Mouse (Mus musculus): Measurements from ENCODE around the gene Nkain1.

Gene Nkain1

DNA sequence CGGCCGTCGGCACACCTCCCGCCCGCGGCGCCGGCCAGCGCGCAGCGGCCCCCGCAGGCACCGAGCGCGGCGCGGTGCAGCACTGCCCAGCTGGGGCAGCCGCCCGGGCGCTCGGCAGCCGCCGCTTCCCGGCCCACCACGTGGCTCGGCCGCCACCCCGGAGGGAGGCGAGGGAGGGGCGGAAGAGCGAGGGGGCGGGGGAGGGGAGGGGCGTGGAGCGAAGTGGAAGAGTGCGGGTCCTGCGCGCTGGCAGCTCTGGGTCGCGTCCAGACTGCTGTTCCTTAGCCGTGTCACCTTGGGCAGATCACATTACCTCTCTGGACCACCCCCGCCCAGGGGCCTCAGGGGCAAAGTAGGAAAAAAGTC, at the start of gene Nkain1:
TSS of gene Nkain1 (minus strand) at position 126 of the 366 bp plus-strand sequence.
- peak in 1 of 2 experiments; percentile 14 for DNase-seq (ENCODE audit: low spot score in 2 of 2)

DNA sequence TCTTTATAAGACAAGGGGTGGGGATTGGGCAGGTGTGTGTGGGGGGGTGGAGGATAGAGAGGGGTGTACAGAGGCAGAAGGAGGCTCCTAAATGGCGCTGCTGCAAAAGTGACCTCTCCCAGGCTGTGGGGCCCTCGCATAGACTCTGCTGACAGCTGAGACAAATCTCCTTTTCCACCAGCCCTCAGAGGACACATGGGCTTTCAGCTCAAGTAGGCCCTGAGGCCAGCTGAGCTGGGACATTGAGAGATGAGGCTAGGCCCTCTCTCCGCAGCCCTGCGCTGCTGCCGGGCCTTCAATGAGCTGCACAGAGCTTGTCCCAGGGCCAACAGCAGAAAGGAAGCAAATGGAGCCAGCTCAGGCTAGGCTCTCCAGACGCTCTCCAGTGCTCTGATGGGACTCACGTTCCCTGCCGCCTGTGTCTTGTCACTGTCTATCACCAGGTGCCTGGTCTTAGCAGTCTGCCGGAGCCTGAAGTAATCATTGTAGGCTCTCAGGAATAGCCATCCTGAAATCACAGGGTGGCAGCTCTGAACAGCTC, 4.8 kb upstream of the Nkain1 start:
- DNase-seq (ENCODE audit: low spot score in 2 of 2) = no peak

DNA sequence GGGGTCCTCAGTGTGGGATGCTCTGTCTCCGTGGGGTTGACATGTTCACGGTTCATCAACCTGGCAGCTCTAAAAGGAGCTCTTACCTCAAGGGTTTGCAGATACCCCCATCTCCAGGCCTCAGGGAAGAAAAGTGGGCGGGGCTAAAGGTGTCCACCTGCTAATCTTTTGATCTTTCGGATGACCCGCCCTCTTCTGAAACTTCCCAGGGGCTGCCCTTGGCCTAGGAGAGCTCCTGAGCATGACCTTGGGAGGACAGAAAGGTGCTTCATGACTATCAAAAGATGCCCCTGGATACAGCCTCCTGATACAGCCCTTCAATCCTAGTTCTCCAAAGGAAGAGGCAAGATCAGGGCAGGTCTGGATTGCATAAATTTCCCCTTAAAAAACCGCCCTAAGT, 3.1 kb upstream of the Nkain1 start:
- no peak for DNase-seq (ENCODE audit: low spot score in 2 of 2)

DNA sequence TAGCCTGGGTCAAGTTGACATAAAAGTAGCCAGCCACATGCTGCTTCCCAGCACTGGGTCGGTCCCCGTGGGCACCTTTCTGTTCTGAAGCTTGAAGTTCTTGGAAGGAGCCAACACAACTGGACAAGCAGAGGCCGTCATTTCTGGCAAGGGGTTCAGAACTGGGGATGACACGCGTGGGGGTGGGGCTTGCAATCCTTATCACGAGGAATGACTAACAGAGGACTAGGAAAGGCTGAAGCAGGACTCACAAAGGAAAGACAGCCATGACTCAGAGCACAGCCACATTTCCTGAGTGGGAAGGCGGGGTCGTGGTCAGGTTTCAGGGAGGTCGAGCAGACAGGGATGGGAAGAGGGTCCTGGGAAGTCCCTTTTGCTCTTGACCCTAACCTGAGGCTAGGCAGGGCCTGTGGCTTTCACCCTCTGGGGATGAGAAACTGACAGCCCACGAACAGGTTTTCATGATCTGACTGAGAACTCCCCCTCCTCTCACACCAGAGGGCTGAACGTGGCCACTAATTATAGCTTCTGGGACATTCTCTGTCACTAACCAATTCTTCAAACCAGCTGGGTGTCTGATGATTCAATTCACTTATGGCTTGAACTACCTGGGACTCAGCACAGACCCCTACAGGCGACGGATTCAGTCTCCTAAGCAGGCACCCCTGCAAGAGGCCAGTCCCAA, 2.4 kb upstream of the Nkain1 start:
- DNase-seq (ENCODE audit: low spot score in 2 of 2) = no peak

DNA sequence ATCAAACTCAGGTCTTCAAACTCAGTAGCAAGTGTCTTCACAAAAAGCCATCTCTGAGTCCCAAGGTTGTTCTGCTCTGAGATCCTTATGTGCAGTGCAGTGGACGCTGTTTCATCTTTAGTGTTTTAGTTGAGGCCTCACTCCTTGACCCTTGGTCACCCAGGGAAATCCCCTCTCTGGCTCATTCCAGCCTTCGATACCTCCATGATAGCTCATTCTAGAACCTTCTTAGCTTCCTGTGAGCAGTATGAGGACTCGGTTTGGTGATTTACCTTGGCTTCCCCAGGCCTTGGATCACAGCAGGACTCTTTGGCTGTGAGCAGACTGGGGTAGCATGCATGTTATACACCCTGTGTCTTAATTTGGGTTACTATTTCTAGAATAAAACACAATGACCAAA, 1.6 kb upstream of the Nkain1 start:
- no peak for DNase-seq (ENCODE audit: low spot score in 2 of 2)

DNA sequence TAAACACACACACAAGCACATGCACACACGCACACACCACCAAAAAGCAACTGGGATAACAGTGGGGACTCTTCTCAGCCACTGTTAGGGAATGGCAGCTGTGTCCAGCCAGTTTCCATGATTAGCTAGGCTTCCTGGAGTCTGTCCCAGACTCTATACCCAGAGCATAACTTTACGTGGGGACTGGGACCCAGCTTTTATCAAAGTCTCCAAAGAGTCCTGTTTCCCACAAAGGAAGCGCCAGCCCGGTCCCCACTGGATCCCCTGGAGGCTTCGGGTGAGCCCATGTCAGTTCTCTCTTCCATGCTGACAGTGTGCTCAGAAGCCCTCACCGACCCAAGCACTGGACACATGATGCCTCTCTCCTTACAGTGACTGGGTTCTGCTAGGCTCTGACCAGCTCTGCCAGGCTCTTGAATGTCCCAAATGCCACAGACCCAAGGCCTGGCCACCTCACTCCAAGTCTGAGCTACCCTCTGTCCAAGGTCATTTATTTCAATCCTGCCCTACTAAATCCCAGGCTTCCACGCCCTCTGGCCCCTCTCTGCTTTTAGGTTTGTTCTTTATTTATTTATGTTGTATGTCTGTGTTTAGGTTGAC, 988 bp upstream of the Nkain1 start:
- no peak for DNase-seq (ENCODE audit: low spot score in 2 of 2)

DNA sequence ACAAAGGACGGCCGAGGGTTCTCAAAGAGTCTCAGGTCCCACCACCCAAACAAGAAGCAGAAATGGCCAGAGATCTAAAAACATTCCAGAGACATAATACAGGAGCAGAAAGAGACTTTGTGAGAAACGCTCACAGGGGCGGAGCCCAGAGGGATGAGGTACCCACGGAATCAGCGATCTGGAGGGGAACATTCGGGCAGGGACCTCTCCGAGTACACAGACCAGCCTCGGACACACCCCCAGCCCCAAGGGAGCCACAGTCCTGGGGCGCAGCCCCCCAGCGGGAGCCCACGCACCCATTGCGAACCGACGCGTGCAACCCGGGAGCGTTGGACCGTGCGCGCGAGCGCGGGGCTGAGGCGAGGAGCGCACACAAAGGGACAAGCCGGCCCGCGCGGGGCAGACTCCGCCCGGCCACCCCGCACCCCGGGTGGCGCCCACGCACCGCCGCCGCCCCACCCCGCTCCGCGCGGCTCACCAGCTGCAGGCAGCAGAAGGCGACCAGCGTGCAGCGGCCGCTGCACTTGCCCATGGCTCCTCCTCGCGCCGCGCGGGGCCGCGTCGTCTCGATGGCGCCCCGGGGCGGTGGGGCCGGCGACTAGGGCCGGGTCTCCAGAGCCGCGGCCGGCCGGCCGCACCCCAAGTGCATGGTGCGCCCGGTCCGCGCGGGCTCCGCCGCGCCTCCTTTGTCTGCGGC, 474 bp downstream of the Nkain1 start:
- DNase-seq (ENCODE audit: low spot score in 2 of 2) = peak in 1 of 2 experiments; percentile 9

DNA sequence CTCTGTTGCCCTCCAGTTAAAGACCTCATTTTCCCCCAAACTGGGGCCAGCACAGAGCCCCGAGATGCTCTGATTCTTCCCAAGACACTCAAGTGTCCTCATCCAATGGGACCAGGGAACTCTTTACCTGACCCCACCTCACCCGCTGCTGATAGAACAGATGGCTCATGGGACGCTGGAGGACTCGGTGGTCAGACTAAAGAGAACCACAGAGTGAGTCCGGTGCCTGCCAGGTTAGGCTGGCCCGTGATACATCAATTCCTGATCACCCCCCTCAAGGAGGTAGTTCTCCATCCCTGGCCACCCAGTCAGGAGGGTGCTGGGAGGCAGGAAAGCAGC, 992 bp downstream of the Nkain1 start:
- DNase-seq (ENCODE audit: low spot score in 2 of 2) = no peak

DNA sequence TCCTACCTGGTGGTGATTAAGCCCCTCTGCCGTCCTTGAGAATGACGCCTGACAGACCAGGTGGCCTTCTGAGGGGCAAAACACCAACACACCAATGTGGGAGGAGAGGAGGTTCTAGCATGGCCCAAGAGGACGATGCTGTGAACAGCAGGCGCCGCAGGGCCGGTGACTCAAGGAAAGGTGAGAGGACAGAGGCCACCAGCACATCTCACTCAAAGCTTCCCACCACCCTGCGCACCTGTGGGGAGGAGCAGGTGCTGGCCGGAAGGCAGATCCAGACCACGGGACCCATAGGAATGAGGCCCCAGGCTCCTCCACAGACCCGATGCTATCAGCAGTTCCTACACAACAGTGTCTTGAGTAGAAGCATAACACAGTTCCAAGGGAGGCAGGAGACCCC, 1.4 kb downstream of the Nkain1 start:
- DNase-seq (ENCODE audit: low spot score in 2 of 2) = no peak

DNA sequence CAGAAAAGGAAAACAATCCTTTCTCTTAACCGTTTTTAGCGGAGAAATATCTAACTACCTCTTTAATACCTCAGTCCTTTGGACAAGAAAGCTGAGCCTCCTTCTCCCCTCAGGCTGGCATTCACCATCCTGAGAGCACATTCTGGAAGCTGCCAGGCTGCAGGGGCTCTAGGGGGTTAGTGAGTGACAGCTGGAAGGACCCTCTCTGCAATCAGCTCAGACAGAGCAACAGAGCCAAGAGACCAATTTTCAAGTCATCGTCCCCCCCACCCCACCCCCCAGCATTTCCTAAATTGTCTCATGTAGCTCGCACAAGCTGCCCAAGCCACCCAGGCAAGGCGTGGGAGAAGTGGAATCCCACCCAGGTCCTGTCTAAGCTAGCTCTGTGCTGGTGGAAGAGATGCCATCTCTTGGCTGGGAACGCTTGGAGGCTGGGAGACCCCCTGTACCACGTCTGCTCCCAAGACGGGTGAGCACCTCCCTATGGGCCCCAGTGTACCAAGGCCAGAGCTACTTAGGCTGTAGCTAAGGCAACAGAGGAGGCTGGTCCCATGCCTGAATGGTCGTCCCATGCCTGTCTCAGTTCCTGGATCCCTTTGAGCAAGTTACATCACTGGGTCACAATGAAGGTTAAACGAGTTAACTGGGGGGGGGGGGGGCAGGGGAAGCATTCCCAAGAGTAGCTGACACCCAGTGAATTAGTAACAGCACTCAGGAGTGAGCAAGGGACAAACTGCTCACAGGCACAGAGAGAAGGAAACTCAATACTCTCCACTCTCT, 2.8 kb downstream of the Nkain1 start:
- no peak for DNase-seq (ENCODE audit: low spot score in 2 of 2)

DNA sequence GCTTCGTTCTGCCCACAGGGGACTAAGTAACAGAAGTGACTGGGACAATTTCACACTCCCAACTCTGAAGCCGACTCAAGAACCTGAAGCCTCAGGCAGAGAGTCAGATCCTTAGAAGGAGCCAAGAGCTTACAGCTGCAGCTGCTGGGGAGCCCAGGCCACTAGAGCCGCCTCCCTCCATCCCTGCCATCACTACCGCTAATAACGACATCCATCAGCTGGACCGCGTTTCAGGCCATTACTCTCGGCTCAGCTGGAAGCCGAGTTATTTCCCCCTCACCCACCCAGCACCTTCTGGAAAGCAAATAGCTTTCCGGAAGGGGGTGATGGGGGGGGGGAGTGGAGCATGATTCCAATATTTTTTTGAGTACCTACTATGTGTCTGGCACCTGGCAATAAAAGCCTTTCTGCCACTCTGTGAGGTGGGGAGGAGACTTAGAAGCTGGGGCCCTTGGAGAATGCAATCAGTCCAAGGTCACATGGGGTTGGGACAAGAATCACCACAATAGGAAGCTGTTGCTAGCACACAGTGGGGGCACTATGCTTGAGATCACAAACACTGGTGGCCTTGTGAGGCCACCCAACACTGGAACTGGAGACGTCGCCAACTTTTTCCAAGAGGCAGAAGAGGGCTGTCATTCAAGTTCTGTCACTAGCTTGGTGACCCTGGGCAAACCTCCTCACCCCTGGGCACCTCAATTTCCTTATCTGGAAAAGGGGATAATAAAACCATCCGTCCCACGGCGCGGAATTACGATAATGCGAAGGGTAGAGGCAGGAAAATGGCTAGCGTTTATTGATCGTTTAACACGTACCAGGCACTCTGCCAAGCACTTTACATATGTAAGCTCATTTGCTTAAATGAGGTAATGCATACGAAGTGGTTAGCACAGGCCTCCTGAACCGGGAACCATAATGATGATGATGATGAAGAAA, 5.7 kb downstream of the Nkain1 start:
- no peak for DNase-seq (ENCODE audit: low spot score in 2 of 2)

DNA sequence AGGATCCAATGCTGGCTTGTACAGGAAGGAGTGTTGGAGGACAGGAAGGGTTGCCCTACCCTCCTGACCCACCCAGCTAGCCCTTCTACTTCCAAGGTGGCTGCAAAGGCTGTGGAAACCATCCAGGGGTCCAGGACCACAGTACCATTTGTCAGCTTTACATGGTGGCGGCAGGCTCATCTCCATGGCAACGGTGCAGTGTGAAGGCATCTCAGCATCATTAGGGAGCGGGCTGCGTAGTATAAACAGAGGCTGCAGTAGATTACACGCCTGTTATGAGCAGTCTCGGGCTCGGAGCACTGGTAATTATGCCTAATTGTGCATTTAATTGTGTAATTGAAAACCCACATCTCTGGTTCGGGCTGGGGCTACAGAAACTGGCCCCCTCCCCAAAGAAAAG, 10.2 kb downstream of the Nkain1 start:
- no peak for DNase-seq (ENCODE audit: low spot score in 2 of 2)

DNA sequence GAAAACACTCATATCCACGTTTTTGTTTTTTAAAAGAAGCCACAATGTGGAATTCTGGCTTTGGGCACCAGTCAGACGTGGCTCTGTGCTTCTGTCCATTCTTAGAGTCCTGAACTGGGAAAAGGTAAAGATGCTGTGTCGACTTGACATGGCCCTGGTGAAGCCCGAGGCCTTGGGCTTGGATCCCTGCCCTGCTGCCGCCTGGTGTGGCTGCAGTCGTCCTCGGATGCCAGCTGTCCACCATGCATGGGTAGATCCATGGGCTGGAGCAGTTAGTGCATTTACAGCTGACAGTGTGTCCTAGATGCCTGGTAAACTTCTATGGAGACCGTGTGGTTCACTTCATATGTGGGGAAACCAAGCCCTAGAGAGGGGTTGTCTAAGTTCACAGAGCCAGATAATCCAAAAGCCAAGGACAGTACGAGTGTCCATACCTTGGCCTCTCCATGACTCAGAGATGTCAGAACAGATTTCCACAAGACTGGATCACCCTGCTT, 10.7 kb downstream of the Nkain1 start:
- DNase-seq (ENCODE audit: low spot score in 2 of 2) = no peak

DNA sequence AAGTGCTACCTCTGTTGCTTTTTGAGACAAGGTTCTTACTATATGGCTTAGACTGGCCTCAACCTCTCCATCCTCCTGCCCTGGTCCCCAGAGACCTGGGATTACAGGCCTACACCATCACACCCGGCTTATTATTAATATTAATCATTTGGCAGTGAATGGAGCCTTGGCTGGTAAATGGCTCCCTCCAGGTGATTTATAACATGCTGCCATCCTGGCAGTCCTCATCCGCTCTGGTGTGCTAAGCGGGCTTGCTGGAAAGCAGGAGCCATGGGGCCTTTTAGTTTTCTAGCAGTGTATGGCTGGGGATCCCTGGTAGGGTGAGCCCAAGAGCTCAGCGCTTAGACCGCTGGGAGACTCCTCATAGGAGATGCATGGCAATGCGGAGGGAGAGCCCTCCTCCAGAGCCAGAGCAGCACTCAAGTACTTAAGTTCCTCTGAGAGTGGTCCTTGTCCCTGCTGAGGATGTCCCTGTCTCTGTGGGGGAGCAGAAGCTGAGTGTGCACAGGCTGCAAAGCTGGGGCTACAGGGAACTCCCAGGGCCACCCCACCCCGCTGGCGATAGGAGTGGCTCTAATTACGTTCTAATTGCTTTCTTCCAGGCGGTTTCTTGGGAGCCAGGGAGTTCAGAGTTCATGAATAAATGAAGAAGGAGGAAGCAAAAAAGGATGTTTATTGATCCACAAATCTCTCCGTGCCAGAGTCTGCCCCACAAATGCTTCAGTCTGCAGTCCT, 13.2 kb downstream of the Nkain1 start:
- DNase-seq (ENCODE audit: low spot score in 2 of 2) = no peak

DNA sequence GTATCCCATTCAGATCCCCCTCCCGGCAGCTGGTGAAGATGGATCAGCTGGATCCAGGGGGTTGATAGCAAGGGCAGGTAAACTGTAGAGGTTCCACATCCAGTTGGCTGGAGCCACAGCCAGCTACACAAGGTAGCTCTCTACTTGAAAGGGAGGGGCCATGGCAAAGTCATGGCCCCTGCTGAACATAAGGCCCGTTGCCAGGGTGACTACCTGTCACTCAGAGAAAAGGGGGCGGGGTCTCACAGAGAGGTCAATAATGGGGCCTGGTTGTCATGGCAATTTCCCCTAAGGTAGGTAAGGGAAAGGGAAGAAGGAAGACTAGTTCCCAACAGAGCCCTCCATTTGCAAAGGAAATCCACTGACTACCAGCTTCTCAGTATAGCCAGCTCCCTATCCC, 14.8 kb downstream of the Nkain1 start:
- DNase-seq (ENCODE audit: low spot score in 2 of 2) = no peak

DNA sequence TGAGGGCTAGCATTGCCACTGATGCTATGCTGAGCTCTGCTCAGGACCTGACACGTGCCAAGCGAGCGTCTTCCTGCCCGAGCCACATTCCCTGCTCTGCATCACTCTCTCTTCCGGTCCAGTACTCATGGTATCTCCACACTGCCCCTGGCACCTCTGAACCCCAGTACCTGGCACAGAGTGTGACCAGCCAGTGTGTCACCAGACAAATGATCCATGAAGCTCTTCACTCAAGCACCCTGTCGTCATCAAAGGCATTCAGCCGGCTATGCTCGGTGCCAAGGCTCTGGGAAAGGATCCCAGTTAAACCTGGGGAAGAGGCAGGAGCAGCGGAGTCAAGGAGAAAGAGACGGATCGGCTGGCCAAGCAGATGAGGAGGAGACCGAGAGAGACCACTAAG, 16.1 kb downstream of the Nkain1 start:
- DNase-seq (ENCODE audit: low spot score in 2 of 2) = no peak

DNA sequence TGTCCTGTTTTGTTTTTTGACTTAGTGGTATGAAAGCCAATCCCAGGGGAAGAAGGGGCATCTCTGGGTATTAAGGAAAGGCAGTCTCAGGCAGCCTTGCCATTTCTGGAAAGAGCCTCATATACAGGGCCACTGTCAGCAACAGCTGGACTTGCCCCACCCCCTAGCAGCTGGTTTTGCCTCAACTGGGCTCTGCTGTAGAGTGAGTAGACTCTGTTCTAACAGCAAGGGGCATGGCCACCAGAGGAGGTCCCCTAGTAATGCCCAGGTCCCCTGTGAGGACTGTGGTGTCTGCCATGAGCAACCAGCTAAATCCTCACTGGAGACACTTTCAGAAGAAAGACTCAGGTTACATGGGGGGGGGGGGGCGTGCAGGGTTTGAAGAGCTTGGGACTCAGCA, 17.0 kb downstream of the Nkain1 start:
- no peak for DNase-seq (ENCODE audit: low spot score in 2 of 2)

DNA sequence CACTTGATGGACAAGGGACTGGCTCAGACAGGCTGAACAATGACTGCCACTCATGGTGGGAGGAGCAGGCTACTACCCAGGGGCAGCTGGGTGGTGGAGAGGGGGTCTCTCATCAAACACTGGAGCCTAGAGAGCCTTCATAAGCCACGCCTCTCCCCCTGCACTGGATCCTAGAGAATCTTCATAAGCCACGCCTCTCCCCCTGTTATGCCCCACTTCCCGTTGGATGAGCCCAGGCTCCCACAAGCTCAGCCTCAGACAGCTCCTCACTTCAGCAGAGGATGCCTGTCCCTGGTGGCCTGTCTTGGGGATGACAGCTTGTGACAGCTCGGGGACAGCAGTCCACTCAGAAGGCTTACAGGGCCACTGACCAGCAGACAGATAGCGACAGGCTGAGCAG, 17.7 kb downstream of the Nkain1 start:
- DNase-seq (ENCODE audit: low spot score in 2 of 2) = no peak

DNA sequence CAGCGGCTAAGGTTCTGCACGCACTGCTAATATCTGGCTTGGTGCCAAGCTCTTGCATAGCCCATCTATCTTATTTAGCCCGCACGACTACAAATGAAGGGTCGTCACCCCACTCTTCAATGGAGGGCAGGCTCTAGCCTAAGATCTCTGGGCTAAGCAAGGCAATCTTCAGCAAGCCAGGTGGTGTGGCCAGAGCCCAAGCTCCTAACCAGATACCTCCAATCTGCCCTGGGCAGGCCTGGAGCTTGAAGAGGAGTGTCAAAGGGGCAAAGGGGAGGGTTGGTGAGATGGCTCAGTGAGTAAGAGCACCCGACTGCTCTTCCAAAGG, 20.9 kb downstream of the Nkain1 start:
- DNase-seq (ENCODE audit: low spot score in 2 of 2) = no peak

DNA sequence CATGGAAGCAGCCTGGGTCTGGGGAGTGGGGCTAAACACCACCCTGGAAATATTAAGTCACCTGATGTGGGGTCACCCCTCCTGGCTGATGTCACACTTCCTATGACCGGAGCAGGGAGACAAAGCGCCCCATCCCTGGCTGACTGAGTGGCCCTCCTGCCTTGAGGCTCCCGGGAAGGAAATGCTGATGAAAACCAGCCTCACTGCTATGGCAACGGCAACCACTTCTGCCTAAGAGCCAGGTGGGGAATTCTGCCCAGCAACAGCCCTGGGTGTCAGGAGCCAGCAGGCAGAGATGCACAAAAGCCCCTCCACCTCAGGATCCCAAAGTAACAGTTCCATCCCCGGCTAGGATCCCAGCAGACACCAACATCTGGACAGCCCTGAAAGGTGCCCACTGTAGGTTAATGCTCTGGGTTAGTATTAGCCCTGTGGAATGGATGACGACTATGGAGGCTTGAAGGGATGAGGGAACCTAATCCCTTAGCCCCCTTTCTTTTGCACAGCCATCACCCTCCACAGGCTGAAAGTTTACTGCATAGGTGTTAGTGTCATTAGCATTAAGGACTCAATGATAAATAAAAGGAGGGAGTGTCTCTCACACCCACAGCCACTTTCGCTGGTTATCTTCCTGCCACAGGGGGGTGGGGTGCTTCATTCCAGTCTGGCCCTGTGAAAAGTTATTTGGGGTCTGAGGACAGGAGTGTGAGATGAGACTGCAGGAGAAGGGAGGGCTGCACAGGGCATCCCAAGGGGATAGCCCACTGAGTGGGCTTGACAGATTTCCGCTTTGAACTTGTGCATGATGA, 21.5 kb downstream of the Nkain1 start:
- DNase-seq (ENCODE audit: low spot score in 2 of 2) = no peak
